Mouse (Mus musculus): ENCODE data around the gene Rest.

The Rest gene

GRCm38 (mm10) chr5:77309051-77309906, 44.0 kb downstream of the Rest start:
- DNase-seq (ENCODE audit: low spot score in 2 of 2) = peak; percentile 16

DNA sequence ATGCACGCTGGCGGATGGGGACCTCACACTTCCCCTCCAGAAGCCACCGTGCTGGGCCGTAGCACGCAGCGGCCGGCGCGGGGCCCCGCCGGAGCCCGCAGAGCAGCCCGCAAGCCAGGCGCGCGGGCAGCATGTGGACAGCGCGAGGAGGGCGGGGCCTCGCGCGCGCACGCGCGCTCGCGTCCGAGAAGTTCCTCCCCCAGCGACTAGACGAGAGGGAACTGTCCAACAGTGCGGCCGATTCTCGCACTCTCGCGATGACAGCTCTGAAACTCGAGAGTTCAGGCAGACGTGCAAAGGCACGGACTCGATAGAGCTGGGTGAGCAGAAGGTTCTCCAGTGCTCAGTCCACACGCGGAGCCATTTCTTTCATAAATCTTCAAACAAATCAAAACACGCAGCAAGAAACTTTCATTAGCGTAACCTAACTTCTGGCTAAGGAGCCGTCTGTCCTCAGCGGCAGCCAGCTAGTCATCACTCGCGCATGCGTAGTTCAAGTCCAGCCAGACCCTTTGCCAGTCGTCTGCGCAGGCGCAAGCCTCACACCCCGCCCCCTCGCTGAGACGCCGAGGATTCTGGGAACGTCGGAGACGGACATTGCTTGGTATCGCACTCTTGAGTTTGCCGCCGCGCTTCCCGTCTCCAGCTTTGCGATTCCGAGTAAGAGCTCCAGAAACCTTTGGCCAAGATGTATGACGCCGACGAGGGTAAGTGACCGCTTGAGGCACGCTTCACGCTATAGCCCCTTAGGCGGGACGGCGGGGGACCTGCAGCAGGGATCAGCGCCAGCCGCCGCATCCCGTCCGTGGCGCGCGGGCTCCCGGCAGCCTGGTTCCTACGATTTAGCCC, 44.9 kb downstream of the Rest start, which contains the start of the genes Noa1 and Polr2b:
Noa1 (minus strand) TSS at position 161 of the 849 bp plus-strand sequence.
Polr2b (plus strand) TSS at position 224 of the 849 bp plus-strand sequence.
- peak; percentile 95 to 97 for DNase-seq (ENCODE audit: low spot score in 2 of 2)

GRCm38 (mm10) chr5:77314206-77314605, 48.9 kb downstream of the Rest start:
- no peak for DNase-seq (ENCODE audit: low spot score in 2 of 2)

GRCm38 (mm10) chr5:77314986-77315385, 49.7 kb downstream of the Rest start:
- DNase-seq (ENCODE audit: low spot score in 2 of 2) = no peak

DNA sequence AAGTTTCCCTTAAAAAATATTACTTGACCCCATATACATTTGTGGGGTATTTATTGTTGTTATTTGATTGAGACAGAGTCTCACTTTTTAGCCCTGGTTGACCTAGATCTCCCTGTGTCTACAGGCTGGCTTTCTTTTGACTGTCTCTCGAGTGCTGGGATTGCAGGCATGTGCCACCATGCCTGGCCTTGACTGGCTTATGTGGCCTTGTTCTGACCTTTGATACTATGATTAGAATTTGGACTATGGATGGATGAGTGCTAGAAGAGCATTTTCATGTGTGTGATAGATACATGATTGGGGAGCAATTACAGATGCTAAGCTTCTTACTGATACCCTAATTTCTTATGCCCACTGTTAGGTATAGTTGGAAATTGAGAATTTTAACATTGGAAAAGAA, 59.6 kb downstream of the Rest start:
- no peak for DNase-seq (ENCODE audit: low spot score in 2 of 2)

- DNase-seq (ENCODE audit: low spot score in 2 of 2) = no peak
These were observed 64.9 kb downstream of the Rest start for GRCm38 (mm10) chr5:77330154-77330553.
